Mouse (Mus musculus) forebrain, postnatal 0 days (tissue): ENCODE measurements around the gene Chpf2. TPM values are rescaled to one million over a fixed set of nuclear protein-coding genes. Genes with fewer than 3 reads are reported as not detected.

Source experiments
- ATAC-seq: fragments of 200-750 bp; cut with Nextera tagmentation; 2 replicates; pipeline ENCODE4 v1.8.0; 2017; ENCODE audit warnings: mild to moderate bottlenecking, moderate library complexity
- DNase-seq: peaks from one replicate; pipeline ENCODE4 v3.0.0-alpha.2; 2015
- H3K27ac ChIP-seq: fragments of 300-500 bp; sonication (generic); 2 replicates; pipeline ENCODE4 v1.5.1; 2014; ENCODE audit warnings: low read depth, mild to moderate bottlenecking, antibody characterized with exemption, low read length, moderate library complexity, mixed read lengths
- H3K27me3 ChIP-seq: fragments of 300-500 bp; sonication (generic); 2 replicates; pipeline ENCODE4 v1.6.1; 2014; ENCODE audit warnings: mild to moderate bottlenecking, low read length, mixed read lengths; ENCODE audit not compliant: insufficient read depth
- H3K36me3 ChIP-seq: fragments of 300-500 bp; sonication (generic); 2 replicates; pipeline ENCODE4 v1.6.1; 2014; ENCODE audit warnings: mild to moderate bottlenecking, moderate library complexity; ENCODE audit not compliant: insufficient read depth
- H3K4me1 ChIP-seq: fragments of 300-500 bp; sonication (generic); 2 replicates; pipeline ENCODE4 v1.6.1; 2014; ENCODE audit warnings: antibody characterized with exemption; ENCODE audit not compliant: insufficient read depth
- H3K4me2 ChIP-seq: fragments of 300-500 bp; sonication (generic); 2 replicates; pipeline ENCODE4 v1.6.1; 2014; ENCODE audit warnings: low read depth, mild to moderate bottlenecking, moderate library complexity
- H3K4me3 ChIP-seq: fragments of 300-500 bp; sonication (generic); 2 replicates; pipeline ENCODE4 v1.5.1; 2014; ENCODE audit warnings: low read depth, low read length, mixed read lengths
- H3K9ac ChIP-seq: fragments of 300-500 bp; sonication (generic); 2 replicates; pipeline ENCODE4 v1.6.1; 2014; ENCODE audit warnings: mild to moderate bottlenecking
- H3K9me3 ChIP-seq: fragments of 300-500 bp; sonication (generic); 2 replicates; pipeline ENCODE4 v1.6.1; 2016; ENCODE audit warnings: low read length
- CTCF ChIP-seq: sonication (generic); IDR thresholded peaks from 2 replicates; pipeline ENCODE4 v1.5.1; 2016; ENCODE audit warnings: antibody characterized with exemption, control low read depth, low read depth
- WGBS: fragments of 180-500 bp; shearing (Covaris S2); extraction: QIAGEN DNeasy Blood & Tissue Kit; methylation state at CpG from one replicate; pipeline ENCODE4 v1.1.7; 2014; 5-methylcytosine and 5-hydroxymethylcytosine counted together
- microRNA counts: library from miRNA; unstranded; fragments of <30 nt; microRNA quantifications from one replicate; lab custom pipeline; 2015
- microRNA-seq, 2 experiments: library from miRNA; unstranded; fragments of <30 nt; microRNA quantifications; one replicate each; pipeline ENCODE4; 2016
- polyA plus RNA-seq: library from polyadenylated mRNA; unstranded; fragments of >200 nt; fragmentation: Nextera tagmentation; extraction: Ambion mirVana; gene quantifications from 2 replicates; pipeline ENCODE4 v1.2.1, GENCODE M21; 2015
- total RNA-seq: library from RNA; depleted of rRNA; stranded (reverse); fragments of >200 nt; gene quantifications from 2 replicates; pipeline ENCODE4 v1.2.3, GENCODE M21; 2014; rRNA removed

Gene Chpf2
- total and polyA plus RNA-seq, 2 experiments from 2014 or later, result 21.3 to 33.5 TPM

DNA sequence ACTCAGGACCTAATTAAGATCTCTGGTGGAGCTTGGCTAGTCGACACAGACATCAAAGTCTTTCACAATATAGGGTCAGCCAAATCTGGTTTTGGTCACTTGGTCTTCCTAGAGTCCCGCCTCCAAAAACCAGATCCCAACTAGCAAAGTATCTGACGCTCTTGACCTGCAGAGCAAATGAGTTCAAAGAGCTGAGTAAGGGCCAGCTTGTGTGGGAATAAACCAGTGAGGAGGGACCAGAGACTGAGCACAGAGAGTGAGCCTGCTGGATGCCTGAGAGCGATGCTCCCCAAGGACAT is 38.2 kb downstream of the Chpf2 start:
- Histone ChIP-seq H3K9ac (peak overlapping the region; percentile 82), H3K9me3 (no peaks in the 10 kb centered on the region), H3K4me3 (peak overlapping the region; percentile 63), H3K27me3 (no peaks in the 10 kb centered on the region), H3K4me2 (peak overlapping the region; percentile 61), H3K27ac (peak overlapping the region; percentile 79; the same call in 1 of the 2 replicates), H3K36me3 (no peaks in the 10 kb centered on the region), H3K4me1 (peaks cover 28% of the 10 kb centered on the region)
- no peak for ATAC-seq
- WGBS, result 30% methylated on average over 4 of the region's 4 CpGs
- DNase-seq, result no peak
- TF ChIP-seq CTCF, result no peak

DNA sequence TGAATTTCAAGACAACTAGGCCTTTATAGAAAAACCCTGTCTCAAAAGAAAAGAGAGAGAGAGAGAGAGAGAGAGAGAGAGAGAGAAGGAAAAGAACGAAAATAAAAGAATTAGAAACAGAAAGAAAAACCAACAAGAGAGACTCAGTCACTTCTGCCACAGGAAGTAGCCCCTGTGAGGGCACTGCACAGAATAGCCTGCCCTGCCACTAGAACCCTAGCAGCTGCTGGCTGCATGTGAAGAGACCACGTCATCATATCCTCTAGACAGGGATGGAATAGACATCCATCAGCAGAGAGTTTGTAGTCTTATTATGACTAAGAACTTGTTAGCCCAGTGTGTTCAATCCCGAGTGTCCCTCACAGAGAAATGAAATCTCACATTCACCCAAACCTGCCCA is 43.2 kb downstream of the Chpf2 start:
- ATAC-seq (no peak), DNase-seq (no peak)
- no peak overlapping the region for H3K9ac ChIP-seq
- no peaks in the 10 kb centered on the region for H3K27me3 ChIP-seq
- H3K4me3 ChIP-seq, result no peak overlapping the region
- no peak overlapping the region for H3K4me2 ChIP-seq
- no peak overlapping the region for H3K27ac ChIP-seq
- H3K9me3 ChIP-seq, result no peaks in the 10 kb centered on the region
- H3K4me1 ChIP-seq, result peaks cover 2% of the 10 kb centered on the region; the same call in 1 of the 2 replicates
- TF ChIP-seq CTCF, result no peak
- 66% methylated on average over 3 of the region's 3 CpGs for WGBS
- no peaks in the 10 kb centered on the region for H3K36me3 ChIP-seq

GRCm38 (mm10) chr5:24635093-24635492 is 48.6 kb downstream of the Chpf2 start:
- TF ChIP-seq CTCF, result no peak
- no peak for ATAC-seq
- DNase-seq, result no peak
- Histone ChIP-seq H3K4me1 (0 out of 2 replicates have a peak, but pooled peaks cover 8% of the 10 kb centered on the region), H3K36me3 (no peaks in the 10 kb centered on the region), H3K4me3 (no peak overlapping the region), H3K27ac (no peak overlapping the region), H3K9me3 (no peaks in the 10 kb centered on the region), H3K9ac (no peak overlapping the region), H3K27me3 (no peaks in the 10 kb centered on the region), H3K4me2 (no peak overlapping the region)
- 52% methylated on average over 1 of the region's 1 CpGs for WGBS

GRCm38 (mm10) chr5:24635526-24636141 is 49.1 kb downstream of the Chpf2 start:
- Histone ChIP-seq H3K27me3 (no peaks in the 10 kb centered on the region), H3K9ac (no peak overlapping the region), H3K4me2 (no peak overlapping the region), H3K4me1 (0 out of 2 replicates have a peak, but pooled peaks cover 8% of the 10 kb centered on the region), H3K9me3 (no peaks in the 10 kb centered on the region), H3K4me3 (no peak overlapping the region), H3K27ac (no peak overlapping the region), H3K36me3 (no peaks in the 10 kb centered on the region)
- no peak for ATAC-seq
- WGBS, result 26% methylated on average over 6 of the region's 6 CpGs
- no peak for DNase-seq
- TF ChIP-seq CTCF, result no peak

- Histone ChIP-seq H3K27me3 (no peaks in the 10 kb centered on the region), H3K36me3 (no peaks in the 10 kb centered on the region), H3K9ac (no peak overlapping the region), H3K27ac (no peak overlapping the region), H3K4me2 (no peak overlapping the region), H3K4me3 (no peak overlapping the region), H3K4me1 (0 out of 2 replicates have a peak, but pooled peaks cover 8% of the 10 kb centered on the region), H3K9me3 (no peaks in the 10 kb centered on the region)
- TF ChIP-seq CTCF, result peak; percentile 57
- DNase-seq, result peak; percentile 39
- no peak for ATAC-seq
- 78% methylated on average over 4 of the region's 4 CpGs for WGBS
Observed at GRCm38 (mm10) chr5:24636987-24637386, 50.4 kb downstream of the Chpf2 start.

DNA sequence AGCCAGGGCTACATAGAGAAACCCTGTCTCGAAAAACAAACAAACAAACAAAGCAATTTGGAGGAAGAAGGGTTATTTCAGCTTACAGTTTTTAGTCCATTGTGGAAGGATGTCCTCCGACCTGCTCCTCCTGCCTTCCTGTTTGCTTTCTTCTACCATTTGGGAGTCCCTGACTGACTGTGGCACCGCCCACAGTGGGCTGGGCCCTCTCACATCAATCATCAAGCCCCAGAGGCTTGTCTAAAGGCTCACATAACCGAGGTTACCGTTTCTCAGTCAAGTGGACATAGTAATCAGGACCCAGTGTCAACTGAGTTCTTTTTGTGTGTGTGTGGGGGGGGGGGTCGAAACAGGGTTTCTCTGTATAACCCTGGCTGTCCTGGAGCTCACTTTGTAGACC is 51.6 kb downstream of the Chpf2 start:
- no peak for DNase-seq
- Histone ChIP-seq H3K4me2 (no peak overlapping the region), H3K4me1 (0 out of 2 replicates have a peak, but pooled peaks cover 8% of the 10 kb centered on the region), H3K27me3 (no peaks in the 10 kb centered on the region), H3K9ac (no peak overlapping the region), H3K9me3 (no peaks in the 10 kb centered on the region), H3K4me3 (no peak overlapping the region), H3K27ac (no peak overlapping the region), H3K36me3 (no peaks in the 10 kb centered on the region)
- no peak for ATAC-seq
- TF ChIP-seq CTCF, result no peak
- WGBS, result 66% methylated on average over 6 of the region's 6 CpGs

- Histone ChIP-seq H3K4me3 (no peak overlapping the region), H3K27me3 (no peaks in the 10 kb centered on the region), H3K27ac (peak overlapping the region; percentile 59), H3K4me2 (no peak overlapping the region), H3K9ac (no peak overlapping the region), H3K9me3 (no peaks in the 10 kb centered on the region), H3K36me3 (no peaks in the 10 kb centered on the region), H3K4me1 (0 out of 2 replicates have a peak, but pooled peaks cover 8% of the 10 kb centered on the region)
- DNase-seq (peak; percentile 69), ATAC-seq (peak; percentile 89)
- no peak for TF ChIP-seq CTCF
- 54% methylated on average over 6 of the region's 6 CpGs for WGBS
Observed at GRCm38 (mm10) chr5:24639081-24639480, 52.5 kb downstream of the Chpf2 start.

MicroRNA genes within 50 kb of the gene (microRNA counts, 519-probe panel; counts per million panel counts)
- microRNA mmu-miR-671-3p (lab: Ali Mortazavi, UCI) (not detected), microRNA mmu-miR-671-5p (lab: Ali Mortazavi, UCI) (not detected)

Small RNAs within 50 kb of the gene (microRNA-seq; reads per million reads assigned to microRNA genes)
- 283 to 329 reads per million in 2 experiments for gene Mir671

Other genes starting within 250 kb of the Chpf2 start
- 13.5 and 21.2 TPM in 2 replicates for gene Kcnh2, start 235.1 kb upstream of the Chpf2 start, total RNA-seq
- gene Kcnh2, start 235.1 kb upstream of the Chpf2 start, polyA plus RNA-seq, result 4.7 and 6.8 TPM in 2 replicates
- gene Nos3, start 221.9 kb upstream of the Chpf2 start, total RNA-seq, result 6.1 and 8.3 TPM in 2 replicates
- 6.3 and 6.8 TPM in 2 replicates for gene Nos3, start 221.9 kb upstream of the Chpf2 start, polyA plus RNA-seq
- gene Atg9b, start 194.6 kb upstream of the Chpf2 start, total RNA-seq, result 8.0 and 9.5 TPM in 2 replicates
- gene Atg9b, start 194.6 kb upstream of the Chpf2 start, polyA plus RNA-seq, result 3.4 and 5.1 TPM in 2 replicates
- 58.2 and 64.1 TPM in 2 replicates for gene Abcb8, start 193.1 kb upstream of the Chpf2 start, total RNA-seq
- 38.7 and 44.6 TPM in 2 replicates for gene Abcb8, start 193.1 kb upstream of the Chpf2 start, polyA plus RNA-seq
- gene Asic3, start 173.3 kb upstream of the Chpf2 start, total RNA-seq, result 0.15 TPM in 1 of 2 replicates, not detected in the other
- gene Asic3, start 173.3 kb upstream of the Chpf2 start, polyA plus RNA-seq, result 0.08 and 0.52 TPM in 2 replicates
- gene Cdk5, start 163.2 kb upstream of the Chpf2 start, total RNA-seq, result 83.3 and 93.8 TPM in 2 replicates
- 156 and 165 TPM in 2 replicates for gene Cdk5, start 163.2 kb upstream of the Chpf2 start, polyA plus RNA-seq
- gene Slc4a2, start 162.9 kb upstream of the Chpf2 start, total RNA-seq, result 21.4 and 31.9 TPM in 2 replicates
- 9.7 and 13.9 TPM in 2 replicates for gene Slc4a2, start 162.9 kb upstream of the Chpf2 start, polyA plus RNA-seq
- 87.0 and 132 TPM in 2 replicates for gene Fastk, start 141.5 kb upstream of the Chpf2 start, total RNA-seq
- 88.7 and 91.9 TPM in 2 replicates for gene Fastk, start 141.5 kb upstream of the Chpf2 start, polyA plus RNA-seq
- gene Tmub1, start 138.9 kb upstream of the Chpf2 start, total RNA-seq, result 34.3 and 47.2 TPM in 2 replicates
- 54.8 and 56.7 TPM in 2 replicates for gene Tmub1, start 138.9 kb upstream of the Chpf2 start, polyA plus RNA-seq
- 270 and 296 TPM in 2 replicates for gene Agap3, start 134.6 kb upstream of the Chpf2 start, total RNA-seq
- 136 and 140 TPM in 2 replicates for gene Agap3, start 134.6 kb upstream of the Chpf2 start, polyA plus RNA-seq
- 2.3 and 4.8 TPM in 2 replicates for gene Gbx1, start 59.5 kb upstream of the Chpf2 start, total RNA-seq
- gene Gbx1, start 59.5 kb upstream of the Chpf2 start, polyA plus RNA-seq, result 0.91 and 1.3 TPM in 2 replicates
- gene Asb10, start 45.8 kb upstream of the Chpf2 start, total RNA-seq, result 0.43 TPM in 1 of 2 replicates, not detected in the other
- gene Asb10, start 45.8 kb upstream of the Chpf2 start, polyA plus RNA-seq, result 0.21 and 0.22 TPM in 2 replicates
- gene 4931409K22Rik, start 29.9 kb upstream of the Chpf2 start, total RNA-seq, result not detected in 2 replicates
- gene 4931409K22Rik, start 29.9 kb upstream of the Chpf2 start, polyA plus RNA-seq, result 0.11 TPM in 1 of 2 replicates, not detected in the other
- gene Abcf2, start 9.3 kb upstream of the Chpf2 start, total RNA-seq, result 59.8 and 66.2 TPM in 2 replicates
- 73.7 and 80.8 TPM in 2 replicates for gene Abcf2, start 9.3 kb upstream of the Chpf2 start, polyA plus RNA-seq
- gene Smarcd3, start 37.7 kb downstream of the Chpf2 start, total RNA-seq, result 265 and 272 TPM in 2 replicates
- gene Smarcd3, start 37.7 kb downstream of the Chpf2 start, polyA plus RNA-seq, result 162 and 168 TPM in 2 replicates
- gene Nub1, start 98.8 kb downstream of the Chpf2 start, total RNA-seq, result 88.6 TPM in 2 replicates
- 59.4 and 61.0 TPM in 2 replicates for gene Nub1, start 98.8 kb downstream of the Chpf2 start, polyA plus RNA-seq
- 7.2 and 13.1 TPM in 2 replicates for gene Wdr86, start 144.0 kb downstream of the Chpf2 start, total RNA-seq
- 4.4 and 5.5 TPM in 2 replicates for gene Wdr86, start 144.0 kb downstream of the Chpf2 start, polyA plus RNA-seq
- gene Crygn, start 171.3 kb downstream of the Chpf2 start, total RNA-seq, result 0.33 TPM in 1 of 2 replicates, not detected in the other
- 2.1 and 4.9 TPM in 2 replicates for gene Crygn, start 171.3 kb downstream of the Chpf2 start, polyA plus RNA-seq